Mouse (Mus musculus) embryo, embryonic 9.5 days (tissue): ENCODE results near the gene Psg16.
A peak's percentile ranks its signal among the peaks of the same experiment; 100 is the strongest.
"Not testable (repeated sequence)": the region's sequence is repeated elsewhere in the genome, so short reads cannot be mapped to it uniquely, and the experiment has no call there.

Experiments
- DNase-seq: peaks from one replicate; pipeline ENCODE4 v3.0.0-alpha.2; 2017; ENCODE audit errors: extremely low spot score

The Psg16 gene

GRCm38 (mm10) chr7:17056081-17056581, 17.7 kb upstream of the Psg16 start:
- DNase-seq: peak; percentile 80

DNA sequence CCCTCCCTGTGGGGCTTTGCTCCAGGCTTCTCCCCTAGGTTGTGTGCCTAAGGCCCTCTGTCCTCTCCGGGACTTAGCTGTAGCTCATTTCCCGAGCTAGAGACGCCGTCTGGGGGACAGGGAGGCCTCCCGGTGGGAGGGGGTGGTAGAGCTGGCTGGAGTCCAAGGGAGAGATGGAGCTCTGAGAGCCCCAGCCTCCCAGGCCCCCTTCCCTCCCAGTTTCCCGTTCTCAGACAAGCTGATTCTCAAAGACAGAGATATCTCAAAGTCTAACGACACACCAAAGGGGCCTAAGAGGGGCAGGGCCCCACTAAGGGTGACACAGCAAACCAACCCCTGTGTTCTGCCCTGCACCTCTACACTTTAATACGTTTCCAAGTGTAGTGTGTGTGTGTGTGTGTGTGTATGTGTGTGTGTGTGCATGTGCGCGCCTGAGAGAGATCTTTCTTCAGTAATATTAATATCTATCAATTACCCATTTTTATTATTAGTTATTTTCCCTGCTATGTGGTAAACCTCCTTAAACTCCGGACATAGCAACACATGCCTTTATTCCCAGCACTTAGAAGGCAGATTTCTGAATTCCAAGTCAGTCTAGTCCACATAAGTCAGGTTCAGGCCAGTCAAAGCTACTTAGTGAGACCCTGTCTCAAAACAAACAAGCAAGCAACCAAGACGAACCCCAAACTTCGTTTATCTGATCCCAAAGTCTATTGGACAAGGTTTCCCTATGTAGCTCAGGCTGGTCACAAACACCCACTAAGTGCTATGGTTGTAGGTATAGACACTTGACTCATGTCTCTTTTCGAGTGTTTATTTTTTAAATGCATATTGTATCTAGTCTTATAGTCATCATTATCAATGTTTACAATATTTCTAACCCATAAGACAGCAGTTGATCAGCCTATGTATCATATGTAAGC, 17.0 kb upstream of the Psg16 start:
- DNase-seq: no peak

DNA sequence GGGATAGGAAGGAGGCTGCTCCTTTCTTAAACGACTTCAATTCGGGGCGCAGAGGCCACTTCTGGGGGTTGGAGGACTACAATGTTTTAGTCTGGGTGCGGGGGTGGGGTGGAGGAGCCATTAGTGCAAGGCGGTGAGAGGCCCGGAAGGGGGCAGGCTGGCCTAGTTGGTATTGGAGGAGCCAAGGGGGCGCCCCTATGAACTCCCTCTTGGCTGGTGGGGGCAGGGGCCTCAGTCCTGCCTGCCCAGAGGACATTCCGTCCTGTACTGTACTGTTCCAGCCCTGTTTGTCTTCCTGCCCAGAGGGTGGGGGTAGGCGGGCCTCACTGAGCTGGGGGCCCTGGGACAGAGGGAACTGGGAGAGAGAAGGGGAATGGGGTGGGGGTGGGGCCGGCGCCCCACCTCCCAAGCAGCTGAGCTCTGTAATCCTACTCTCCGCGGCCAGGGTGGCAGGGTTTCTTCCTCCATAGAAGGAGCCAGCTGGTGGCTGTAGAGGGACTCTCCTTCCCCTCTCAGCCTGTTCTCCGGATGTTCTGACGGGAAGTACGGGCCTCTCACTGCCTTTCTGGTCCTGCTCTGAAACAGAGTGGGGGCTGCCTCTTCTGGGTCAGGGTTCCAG, 15.7 kb upstream of the Psg16 start:
- DNase-seq: peak; percentile 73

DNA sequence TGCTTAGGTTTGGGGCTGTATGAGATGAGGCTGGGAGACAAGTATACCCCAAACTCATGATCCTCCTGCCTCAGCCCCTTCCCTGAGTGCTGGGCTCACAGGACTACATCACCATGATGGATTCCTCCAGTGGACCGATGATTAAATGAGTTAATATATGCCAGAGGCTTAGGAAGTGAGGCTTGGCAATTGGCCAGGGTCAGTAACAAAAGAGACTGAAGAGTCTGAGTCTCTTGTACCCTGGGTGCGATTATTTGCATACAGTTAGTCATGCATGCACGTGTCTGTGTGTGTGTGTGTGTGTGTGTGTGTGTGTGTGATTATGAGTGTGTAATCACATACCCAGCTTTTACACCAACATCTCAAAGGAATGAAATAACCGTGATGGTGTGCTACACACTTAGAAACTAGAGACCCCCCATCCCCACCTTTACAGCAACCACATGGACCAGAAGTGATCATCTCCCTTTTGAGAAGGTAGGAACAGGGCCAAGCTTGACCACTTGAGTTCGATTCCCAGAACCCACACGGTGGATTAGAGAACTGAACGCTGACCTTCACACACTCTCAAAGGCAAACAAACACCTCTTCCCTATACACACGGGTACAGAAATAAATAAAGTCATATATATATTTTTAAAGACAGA, 14.9 kb upstream of the Psg16 start:
- DNase-seq: no peak

- DNase-seq: no peak
Measured at GRCm38 (mm10) chr7:17059463-17059844, 14.4 kb upstream of the Psg16 start.

GRCm38 (mm10) chr7:17060031-17060781, 13.6 kb upstream of the Psg16 start:
- no peak for DNase-seq

DNA sequence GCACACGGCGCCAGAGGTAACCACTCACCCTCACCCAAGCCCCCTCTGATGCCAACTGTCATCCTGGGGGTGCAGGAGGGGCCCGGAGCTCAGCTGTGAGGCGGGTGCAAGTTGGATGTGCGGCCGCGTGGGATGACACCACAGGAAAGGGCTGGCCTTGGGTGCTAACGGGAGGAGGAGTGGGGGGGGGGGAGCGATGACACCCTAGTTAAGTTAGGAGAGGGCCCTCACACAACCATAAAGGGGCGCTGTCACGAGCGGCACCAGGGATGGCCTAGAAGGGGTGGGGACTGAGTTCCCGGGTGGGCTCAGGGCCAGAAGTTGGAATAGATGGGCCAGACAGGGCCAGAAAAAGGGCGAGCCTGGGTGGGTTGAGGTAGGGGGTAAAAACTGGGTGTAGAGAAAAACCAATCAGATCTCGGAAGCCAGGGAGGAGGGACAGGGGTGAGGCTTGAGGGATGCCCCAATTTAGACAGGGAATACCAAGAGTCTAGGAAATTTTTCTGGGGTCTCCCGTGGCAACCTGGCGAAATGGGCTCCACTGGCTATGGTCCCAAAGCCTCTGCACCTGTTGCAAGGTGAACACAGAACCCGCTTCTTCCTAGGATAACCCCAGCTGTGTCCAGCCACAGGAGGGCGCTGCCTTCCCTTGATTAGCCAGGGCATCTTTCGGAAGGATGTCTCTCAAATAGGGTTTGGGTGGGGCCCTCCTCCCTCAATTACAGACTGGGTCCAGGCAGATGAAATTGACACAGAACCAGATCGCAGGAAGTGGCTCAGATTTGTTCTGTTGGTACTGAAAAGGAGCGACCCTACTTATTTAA, 12.8 kb upstream of the Psg16 start:
- no peak for DNase-seq

DNA sequence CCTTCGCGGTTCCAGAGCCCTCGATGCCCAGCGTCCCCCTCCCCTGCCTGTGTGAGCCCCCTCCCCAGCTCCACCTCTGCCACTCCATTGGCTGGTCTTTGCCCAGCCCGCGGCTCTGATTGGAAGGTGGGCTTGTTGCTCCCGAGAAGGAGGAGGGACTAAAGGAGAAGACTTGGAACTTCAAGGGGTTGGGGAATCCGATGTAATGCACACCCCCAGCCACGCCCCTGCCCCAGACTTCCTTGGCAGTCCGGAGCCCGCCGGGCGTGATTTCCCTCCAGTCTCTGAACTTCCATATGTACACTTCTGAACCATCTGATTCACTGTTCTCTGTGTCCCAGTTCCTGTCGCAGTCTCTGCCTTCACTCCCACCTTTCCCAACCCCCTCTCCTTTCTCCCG, 11.5 kb upstream of the Psg16 start, which contains the start of gene Hif3a:
Gene Hif3a (minus strand): TSS at position 39 of the 400 bp plus-strand sequence.
- peak; percentile 85 for DNase-seq

DNA sequence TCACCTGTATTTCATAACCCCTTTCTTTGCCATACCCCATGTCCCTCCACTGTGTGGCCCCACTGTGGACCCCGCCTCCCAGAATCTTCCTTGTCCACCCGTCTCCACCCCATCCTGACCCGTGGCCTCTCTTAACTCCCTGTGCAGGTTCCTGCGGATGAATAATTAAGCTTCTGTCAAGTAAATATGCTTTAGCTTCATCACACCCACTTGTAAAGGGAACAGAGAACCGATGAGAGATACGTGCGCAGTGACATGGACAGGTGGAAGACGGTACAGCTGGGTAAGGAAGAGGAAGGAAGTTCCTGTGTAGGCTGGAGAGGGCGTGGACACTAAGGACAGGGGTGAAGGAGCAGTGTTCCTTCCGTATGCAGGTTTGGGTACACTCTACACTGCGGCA, 11.0 kb upstream of the Psg16 start:
- DNase-seq: no peak

DNA sequence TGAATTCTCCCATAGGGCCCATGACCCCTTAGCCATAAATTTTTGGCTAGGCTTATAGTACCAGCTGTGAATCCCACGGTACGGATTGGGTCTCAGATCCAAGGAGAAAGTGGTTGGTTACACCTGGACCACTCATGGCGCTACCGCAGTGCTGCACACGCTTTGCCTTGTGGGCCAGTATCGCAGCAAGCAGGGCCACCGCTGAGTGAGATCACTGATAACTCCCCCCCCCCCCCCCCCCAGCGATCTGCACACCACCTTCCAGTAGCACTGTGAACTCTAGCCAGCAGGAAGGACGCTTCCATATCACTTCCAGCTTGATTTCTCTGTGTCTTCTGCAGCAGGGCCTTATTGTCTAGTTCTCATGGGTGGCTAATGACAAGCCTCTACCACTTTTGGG, 8.2 kb upstream of the Psg16 start:
- DNase-seq: no peak

GRCm38 (mm10) chr7:17066412-17066811, 7.4 kb upstream of the Psg16 start:
- DNase-seq: peak; percentile 67

GRCm38 (mm10) chr7:17067000-17067399, 6.8 kb upstream of the Psg16 start:
- DNase-seq: no peak

GRCm38 (mm10) chr7:17067651-17068050, 6.2 kb upstream of the Psg16 start:
- DNase-seq: not testable (repeated sequence)

- no peak for DNase-seq
Measured at GRCm38 (mm10) chr7:17073513-17073903, 332 bp upstream of the Psg16 start.

DNA sequence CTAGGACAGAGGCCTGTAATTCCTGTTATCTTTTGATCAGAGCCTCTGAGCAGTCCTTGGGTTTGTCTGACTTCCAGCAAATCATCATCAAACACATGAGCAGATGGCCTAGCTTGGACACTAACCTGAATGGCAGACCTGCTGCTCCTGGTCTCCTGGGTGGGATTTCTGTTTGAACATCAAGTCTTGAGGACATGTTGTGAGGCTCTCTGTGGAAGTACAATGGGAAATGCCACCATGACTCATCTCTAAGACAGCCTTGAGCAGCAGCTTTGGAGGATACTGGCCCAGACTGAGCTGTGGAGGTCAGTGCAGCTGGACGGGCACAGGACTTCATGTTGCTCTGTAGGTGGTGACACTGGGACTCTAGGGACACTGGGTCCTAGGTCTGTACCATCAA, 2.7 kb downstream of the Psg16 start:
- DNase-seq: no peak

DNA sequence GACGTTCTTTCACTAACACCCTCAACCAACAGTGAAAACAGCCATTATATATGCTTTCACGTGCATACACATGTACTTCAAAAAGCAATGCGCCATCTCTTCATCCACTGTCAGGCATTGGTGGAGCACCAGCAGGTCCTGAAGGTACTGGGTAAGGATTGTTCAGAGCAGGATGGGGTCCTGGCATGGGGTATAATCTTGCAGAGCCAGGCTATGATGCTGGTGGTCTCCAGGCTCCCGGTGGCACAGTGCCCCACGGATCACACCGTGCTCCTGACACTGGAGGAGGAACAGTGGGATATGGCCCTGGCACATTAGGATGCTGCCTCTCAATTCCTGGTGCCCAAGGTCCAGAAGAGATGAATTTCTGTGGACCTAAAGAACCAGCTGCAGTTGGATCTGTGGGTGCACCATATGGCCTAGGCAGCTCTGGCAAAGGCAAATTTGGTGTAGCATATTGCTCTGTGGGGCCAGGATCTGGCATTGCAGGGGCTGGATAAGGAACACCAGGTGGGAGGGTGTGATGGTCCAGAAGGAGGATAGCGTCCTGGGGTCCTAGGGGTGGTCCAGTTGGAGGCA, 4.3 kb downstream of the Psg16 start:
- DNase-seq: no peak

DNA sequence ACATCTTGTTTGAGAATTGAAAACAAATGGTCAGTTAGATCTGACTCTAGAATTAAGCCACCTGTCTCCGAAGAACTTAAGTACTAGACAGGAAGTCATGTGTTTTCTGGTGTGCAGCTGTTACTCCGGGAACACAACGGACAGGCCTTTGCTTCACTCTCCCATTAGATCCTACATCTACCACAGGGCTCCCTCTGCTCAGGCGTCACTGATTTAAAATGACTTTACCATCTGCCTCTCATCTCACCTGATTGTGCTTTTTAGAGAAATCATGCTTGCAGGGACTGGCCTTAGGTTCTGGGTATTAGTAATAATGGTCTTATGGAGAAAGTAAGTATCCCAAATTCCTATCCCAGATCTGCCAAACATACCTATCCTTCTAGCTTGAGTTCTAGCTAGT, 8.9 kb downstream of the Psg16 start:
- no peak for DNase-seq

DNA sequence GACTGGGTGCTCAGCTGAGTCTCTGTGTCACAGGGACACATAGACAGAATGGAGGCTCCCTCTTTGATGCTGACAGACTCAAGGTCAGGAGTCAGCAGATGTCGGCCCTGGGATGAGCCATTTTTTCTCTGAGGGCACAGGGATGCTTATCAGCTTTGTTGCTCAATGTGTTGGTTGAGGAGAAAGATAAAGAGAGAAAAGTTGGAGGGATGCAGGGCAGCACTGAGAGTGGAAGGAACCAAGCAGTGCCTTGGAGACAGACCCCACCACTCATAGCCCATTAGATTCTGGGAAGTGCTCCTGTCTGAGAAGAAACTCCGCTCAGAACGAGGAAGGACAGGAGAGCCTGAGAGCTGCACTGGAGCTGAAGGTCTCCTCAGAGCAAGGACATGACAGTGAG, 13.9 kb downstream of the Psg16 start:
- DNase-seq: no peak

GRCm38 (mm10) chr7:17090058-17090585, 16.3 kb downstream of the Psg16 start:
- no peak for DNase-seq

GRCm38 (mm10) chr7:17091280-17091679, 17.4 kb downstream of the Psg16 start:
- no peak for DNase-seq
